ENCODE assay signal across 24 mouse cellular contexts in genomic region chr6:71172812-71173580, GRCm38 (mm10). TPM values are rescaled to one million over a fixed set of nuclear protein-coding genes. Genes with fewer than 3 reads are reported as not detected.
"Had no signal": no experiment of that assay in that cellular context is flagged by ENCODE, and none has a peak within 500 bp of the region (broad histone marks: within the 10 kb centered on the region; RNA-seq: fewer than 3 reads in every experiment).

No protein-coding gene starts in this region.

- H3K4me1 ChIP-seq: hindbrain, embryonic 15.5 days; kidney, embryonic 15.5 days; limb, embryonic 10.5 days; limb, embryonic 13.5 days; liver, embryonic 13.5 days; midbrain, embryonic 12.5 days; midbrain, embryonic 15.5 days; neural tube, embryonic 12.5 days; neural tube, embryonic 15.5 days; stomach, embryonic 15.5 days had no signal

- ATAC-seq: midbrain, embryonic 15.5 days had no signal

- H3K9ac ChIP-seq: hindbrain, embryonic 15.5 days; kidney, embryonic 15.5 days; limb, embryonic 13.5 days; liver, embryonic 13.5 days; midbrain, embryonic 12.5 days; midbrain, embryonic 15.5 days; neural tube, embryonic 12.5 days; neural tube, embryonic 15.5 days; stomach, embryonic 15.5 days had no signal

- H3K36me3 ChIP-seq: hindbrain, embryonic 15.5 days; kidney, embryonic 15.5 days; limb, embryonic 10.5 days; limb, embryonic 13.5 days; liver, embryonic 13.5 days; midbrain, embryonic 12.5 days; midbrain, embryonic 15.5 days; neural tube, embryonic 12.5 days; neural tube, embryonic 15.5 days; stomach, embryonic 15.5 days had no signal

- H3K4me2 ChIP-seq: hindbrain, embryonic 15.5 days; kidney, embryonic 15.5 days; limb, embryonic 13.5 days; liver, embryonic 13.5 days; midbrain, embryonic 12.5 days; midbrain, embryonic 15.5 days; neural tube, embryonic 12.5 days; neural tube, embryonic 15.5 days; stomach, embryonic 15.5 days had no signal

- H3K27me3 ChIP-seq: hindbrain, embryonic 15.5 days; kidney, embryonic 15.5 days; limb, embryonic 13.5 days; liver, embryonic 13.5 days; midbrain, embryonic 12.5 days; midbrain, embryonic 15.5 days; neural tube, embryonic 12.5 days; neural tube, embryonic 15.5 days; stomach, embryonic 15.5 days had no signal

- H3K4me3 ChIP-seq: hindbrain, embryonic 15.5 days; kidney, embryonic 15.5 days; limb, embryonic 10.5 days; limb, embryonic 13.5 days; liver, embryonic 13.5 days; midbrain, embryonic 12.5 days; midbrain, embryonic 15.5 days; neural tube, embryonic 12.5 days; neural tube, embryonic 15.5 days; stomach, embryonic 15.5 days had no signal

- H3K9me3 ChIP-seq: hindbrain, embryonic 15.5 days; kidney, embryonic 15.5 days; limb, embryonic 10.5 days; limb, embryonic 13.5 days; liver, embryonic 13.5 days; midbrain, embryonic 12.5 days; midbrain, embryonic 15.5 days; neural tube, embryonic 12.5 days; neural tube, embryonic 15.5 days; stomach, embryonic 15.5 days had no signal

- DNase-seq: kidney, postnatal 10 days; kidney, postnatal 4 days; liver, embryonic 13.5 days; lung, adult 2 months; lung, postnatal 14 days; right cerebral cortex, adult 18-20 months; right cerebral cortex, postnatal 14 days; right cerebral cortex, postnatal 4 days; spleen, adult 18-20 months; thymus, postnatal 25 days had no signal

- H3K27ac ChIP-seq: hindbrain, embryonic 15.5 days; kidney, embryonic 15.5 days; limb, embryonic 10.5 days; limb, embryonic 13.5 days; liver, embryonic 13.5 days; macrophage; midbrain, embryonic 12.5 days; midbrain, embryonic 15.5 days; neural tube, embryonic 12.5 days; neural tube, embryonic 15.5 days; stomach, embryonic 15.5 days had no signal

RNA-seq across cellular contexts. Expression of gene Fabp1, which starts 26.6 kb away (rescaled TPM):
- total RNA-seq: layer of hippocampus, adult 18-20 months; layer of hippocampus, postnatal 14 days; left cerebral cortex, postnatal 25 days; megakaryocyte, adult 5-6 weeks had no signal
- polyA plus RNA-seq: limb, embryonic 10.5 days; macrophage; midbrain, embryonic 12.5 days; neural tube, embryonic 12.5 days; neural tube, embryonic 15.5 days had no signal

RNA-seq across cellular contexts. Expression of gene Thnsl2, which starts 28.8 kb away (rescaled TPM):
- total RNA-seq: megakaryocyte, adult 5-6 weeks had no signal
